Mouse (Mus musculus): Measurements from ENCODE around the gene Tenm3. TPM values are rescaled to one million over a fixed set of nuclear protein-coding genes. Genes with fewer than 3 reads are reported as not detected.

The Tenm3 gene
- polyA plus RNA-seq, 1 experiment from 2014 or later, result 57.1 TPM

GRCm38 (mm10) chr8:48766545-48767234 is 77.1 kb downstream of the Tenm3 start:
- Histone ChIP-seq H3K4me3 (replicated peaks) (no peak overlapping the region), H3K4me1 (replicated peaks) (peaks cover 23% of the 10 kb centered on the region), H3K27me3 (no peaks in the 10 kb centered on the region), H3K27ac (0 out of 2 replicates have a peak overlapping the region, but pooled peaks have one; percentile 26), H3K4me2 (replicated peaks) (no peak overlapping the region; the same call in 1 of the 2 replicates), H3K36me3 (no peaks in the 10 kb centered on the region), H3K9ac (replicated peaks) (no peak overlapping the region), H3K9me3 (no peaks in the 10 kb centered on the region)
- ATAC-seq, result peak; percentile 76
- 61% methylated on average over 16 of the region's 16 CpGs for WGBS

- Histone ChIP-seq H3K4me2 (replicated peaks) (no peak overlapping the region), H3K9me3 (no peaks in the 10 kb centered on the region), H3K36me3 (no peaks in the 10 kb centered on the region), H3K4me3 (replicated peaks) (no peak overlapping the region), H3K27ac (no peak overlapping the region), H3K9ac (replicated peaks) (no peak overlapping the region), H3K27me3 (no peaks in the 10 kb centered on the region), H3K4me1 (replicated peaks) (peaks cover 23% of the 10 kb centered on the region)
- WGBS, result 34% methylated on average over 6 of the region's 6 CpGs
- ATAC-seq, result no peak
These were observed 78.5 kb downstream of the Tenm3 start for GRCm38 (mm10) chr8:48765212-48765611.

- no peaks in the 10 kb centered on the region for H3K36me3 ChIP-seq
- H3K27me3 ChIP-seq, result no peaks in the 10 kb centered on the region
- no peak overlapping the region for H3K9ac ChIP-seq (replicated peaks)
- H3K4me1 ChIP-seq (replicated peaks), result peaks cover 23% of the 10 kb centered on the region
- H3K9me3 ChIP-seq, result no peaks in the 10 kb centered on the region
- no peak for ATAC-seq
- H3K4me3 ChIP-seq (replicated peaks), result no peak overlapping the region
- no peak overlapping the region for H3K27ac ChIP-seq
- no peak overlapping the region for H3K4me2 ChIP-seq (replicated peaks)
- WGBS, result 77% methylated on average over 3 of the region's 3 CpGs
These were observed 79.7 kb downstream of the Tenm3 start for GRCm38 (mm10) chr8:48764011-48764410.

GRCm38 (mm10) chr8:48756874-48757273 is 86.9 kb downstream of the Tenm3 start:
- no peaks in the 10 kb centered on the region for H3K9me3 ChIP-seq
- no peak overlapping the region for H3K4me2 ChIP-seq (replicated peaks)
- ATAC-seq, result no peak
- H3K27ac ChIP-seq, result no peak overlapping the region
- 90% methylated on average over 2 of the region's 2 CpGs for WGBS
- H3K9ac ChIP-seq (replicated peaks), result no peak overlapping the region
- H3K27me3 ChIP-seq, result no peaks in the 10 kb centered on the region
- H3K36me3 ChIP-seq, result no peaks in the 10 kb centered on the region
- H3K4me3 ChIP-seq (replicated peaks), result no peak overlapping the region
- H3K4me1 ChIP-seq (replicated peaks), result peaks cover 4% of the 10 kb centered on the region

- Histone ChIP-seq H3K36me3 (no peaks in the 10 kb centered on the region), H3K4me1 (replicated peaks) (peaks cover 4% of the 10 kb centered on the region), H3K4me3 (replicated peaks) (no peak overlapping the region), H3K27me3 (no peaks in the 10 kb centered on the region), H3K4me2 (replicated peaks) (no peak overlapping the region), H3K27ac (no peak overlapping the region), H3K9ac (replicated peaks) (no peak overlapping the region), H3K9me3 (no peaks in the 10 kb centered on the region)
- 0 out of 2 replicates have a peak, but pooled peaks have one; percentile 53 for ATAC-seq
- 44% methylated on average over 7 of the region's 7 CpGs for whole genome bisulfite sequencing
These were observed 88.3 kb downstream of the Tenm3 start for GRCm38 (mm10) chr8:48755492-48755891.

- ATAC-seq, result no peak
- Histone ChIP-seq H3K27ac (no peak overlapping the region), H3K27me3 (no peaks in the 10 kb centered on the region), H3K9me3 (no peaks in the 10 kb centered on the region), H3K9ac (replicated peaks) (no peak overlapping the region), H3K4me2 (replicated peaks) (no peak overlapping the region), H3K4me3 (replicated peaks) (no peak overlapping the region), H3K4me1 (replicated peaks) (peaks cover 4% of the 10 kb centered on the region), H3K36me3 (no peaks in the 10 kb centered on the region)
- WGBS, result 67% methylated on average over 2 of the region's 2 CpGs
These were observed 88.8 kb downstream of the Tenm3 start for GRCm38 (mm10) chr8:48754959-48755358.

- Histone ChIP-seq H3K27me3 (no peaks in the 10 kb centered on the region), H3K9me3 (no peaks in the 10 kb centered on the region), H3K36me3 (no peaks in the 10 kb centered on the region), H3K27ac (no peak overlapping the region), H3K4me3 (replicated peaks) (no peak overlapping the region), H3K4me1 (replicated peaks) (peaks cover 16% of the 10 kb centered on the region), H3K4me2 (replicated peaks) (no peak overlapping the region), H3K9ac (replicated peaks) (no peak overlapping the region)
- ATAC-seq, result no peak
- 61% methylated on average over 5 of the region's 5 CpGs for WGBS
These were observed 91.8 kb downstream of the Tenm3 start for GRCm38 (mm10) chr8:48751965-48752364.

GRCm38 (mm10) chr8:48748503-48749059 is 95.2 kb downstream of the Tenm3 start:
- H3K4me2 ChIP-seq (replicated peaks), result no peak overlapping the region
- peaks cover 16% of the 10 kb centered on the region for H3K4me1 ChIP-seq (replicated peaks)
- WGBS, result 29% methylated on average over 13 of the region's 13 CpGs
- H3K36me3 ChIP-seq, result no peaks in the 10 kb centered on the region
- H3K27ac ChIP-seq, result peak overlapping the region; percentile 21
- H3K9me3 ChIP-seq, result no peaks in the 10 kb centered on the region
- H3K27me3 ChIP-seq, result no peaks in the 10 kb centered on the region
- peak; percentile 67 for ATAC-seq
- no peak overlapping the region for H3K4me3 ChIP-seq (replicated peaks)
- no peak overlapping the region for H3K9ac ChIP-seq (replicated peaks)

GRCm38 (mm10) chr8:48743912-48744311 is 99.8 kb downstream of the Tenm3 start:
- 88% methylated on average over 4 of the region's 4 CpGs for WGBS
- H3K9ac ChIP-seq (replicated peaks), result no peak overlapping the region
- ATAC-seq, result no peak

GRCm38 (mm10) chr8:48742741-48743140 is 101.0 kb downstream of the Tenm3 start:
- Histone ChIP-seq H3K27me3 (no peaks in the 10 kb centered on the region), H3K4me1 (replicated peaks) (peaks cover 33% of the 10 kb centered on the region), H3K9ac (replicated peaks) (no peak overlapping the region), H3K4me2 (replicated peaks) (no peak overlapping the region), H3K27ac (no peak overlapping the region), H3K4me3 (replicated peaks) (no peak overlapping the region), H3K9me3 (no peaks in the 10 kb centered on the region), H3K36me3 (no peaks in the 10 kb centered on the region)
- 90% methylated on average over 6 of the region's 6 CpGs for WGBS
- no peak for ATAC-seq

More at GRCm38 (mm10) chr8:48743912-48744311, 99.8 kb downstream of the Tenm3 start:
- Histone ChIP-seq H3K4me2 (replicated peaks) (no peak overlapping the region), H3K27me3 (no peaks in the 10 kb centered on the region), H3K36me3 (no peaks in the 10 kb centered on the region), H3K4me1 (replicated peaks) (peaks cover 41% of the 10 kb centered on the region), H3K27ac (no peak overlapping the region), H3K9me3 (no peaks in the 10 kb centered on the region), H3K4me3 (replicated peaks) (no peak overlapping the region)

- peaks cover 40% of the 10 kb centered on the region for H3K4me1 ChIP-seq (replicated peaks)
- H3K4me3 ChIP-seq (replicated peaks), result no peak overlapping the region
- 0 out of 2 replicates have a peak overlapping the region, but pooled peaks have one; percentile 27 for H3K27ac ChIP-seq
- H3K27me3 ChIP-seq, result no peaks in the 10 kb centered on the region
- H3K4me2 ChIP-seq (replicated peaks), result peak overlapping the region; percentile 54
- H3K9me3 ChIP-seq, result no peaks in the 10 kb centered on the region
- no peak overlapping the region for H3K9ac ChIP-seq (replicated peaks)
- H3K36me3 ChIP-seq, result no peaks in the 10 kb centered on the region
- WGBS, result 52% methylated on average over 11 of the region's 11 CpGs
- ATAC-seq, result peak; percentile 59
These were observed 102.8 kb downstream of the Tenm3 start for GRCm38 (mm10) chr8:48740951-48741350.

- Histone ChIP-seq H3K9me3 (no peaks in the 10 kb centered on the region), H3K4me2 (replicated peaks) (peak overlapping the region; percentile 54), H3K27ac (peak overlapping the region; percentile 57), H3K4me1 (replicated peaks) (peaks cover 35% of the 10 kb centered on the region), H3K4me3 (replicated peaks) (peak overlapping the region; percentile 31), H3K36me3 (no peaks in the 10 kb centered on the region), H3K27me3 (no peaks in the 10 kb centered on the region), H3K9ac (replicated peaks) (peak overlapping the region; percentile 51; the same call in 1 of the 2 replicates)
- peak; percentile 62 for ATAC-seq
- WGBS, result 27% methylated on average over 23 of the region's 23 CpGs
These were observed 103.4 kb downstream of the Tenm3 start for GRCm38 (mm10) chr8:48740147-48740881.

Measured in midbrain, embryonic 13.5 days (tissue).